Mouse (Mus musculus) 416B (cell line): ENCODE data around the gene 2310033P09Rik.
A peak's percentile ranks its signal among the peaks of the same experiment; 100 is the strongest.
"Not testable (repeated sequence)": the region's sequence is repeated elsewhere in the genome, so short reads cannot be mapped to it uniquely, and the experiment has no call there.

Experiments
- DNase-seq: peaks from one replicate; pipeline ENCODE4 v3.0.0; 2011; ENCODE audit warnings: low read depth

2310033P09Rik gene

GRCm38 (mm10) chr11:59201216-59202002 is 6.7 kb upstream of the 2310033P09Rik start:
- DNase-seq, result peak; percentile 50

- peak; percentile 94 for DNase-seq
These were observed 5.8 kb upstream of the 2310033P09Rik start, which contains the start of gene Mrpl55 for GRCm38 (mm10) chr11:59202081-59202995. Gene Mrpl55 (plus strand): TSS chr11:59202486.

GRCm38 (mm10) chr11:59209003-59209441 is 901 bp downstream of the 2310033P09Rik start:
- DNase-seq, result peak; percentile 82

- DNase-seq, result no peak
These were observed 1.5 kb downstream of the 2310033P09Rik start for GRCm38 (mm10) chr11:59209580-59209979.

GRCm38 (mm10) chr11:59210020-59210419 is 1.9 kb downstream of the 2310033P09Rik start:
- DNase-seq, result no peak

- DNase-seq, result not testable (repeated sequence)
These were observed 3.4 kb downstream of the 2310033P09Rik start for GRCm38 (mm10) chr11:59211561-59211960.

GRCm38 (mm10) chr11:59212320-59212719 is 4.2 kb downstream of the 2310033P09Rik start:
- DNase-seq, result peak; percentile 70

- DNase-seq, result no peak
These were observed 4.9 kb downstream of the 2310033P09Rik start for GRCm38 (mm10) chr11:59212892-59213494.

GRCm38 (mm10) chr11:59216955-59217354 is 8.8 kb downstream of the 2310033P09Rik start:
- DNase-seq, result no peak

- DNase-seq, result no peak
These were observed 10.4 kb downstream of the 2310033P09Rik start for GRCm38 (mm10) chr11:59218389-59218998.

GRCm38 (mm10) chr11:59219064-59219463 is 10.9 kb downstream of the 2310033P09Rik start:
- peak; percentile 64 for DNase-seq

- no peak for DNase-seq
These were observed 13.5 kb downstream of the 2310033P09Rik start for GRCm38 (mm10) chr11:59221604-59222003.

GRCm38 (mm10) chr11:59222306-59222705 is 14.2 kb downstream of the 2310033P09Rik start:
- no peak for DNase-seq

GRCm38 (mm10) chr11:59224025-59224424 is 15.9 kb downstream of the 2310033P09Rik start:
- DNase-seq, result no peak

GRCm38 (mm10) chr11:59224470-59224869 is 16.3 kb downstream of the 2310033P09Rik start:
- DNase-seq, result peak; percentile 28

- no peak for DNase-seq
These were observed 17.0 kb downstream of the 2310033P09Rik start for GRCm38 (mm10) chr11:59225167-59225566.

GRCm38 (mm10) chr11:59226251-59226650 is 18.1 kb downstream of the 2310033P09Rik start:
- DNase-seq, result peak; percentile 63

GRCm38 (mm10) chr11:59226787-59227603 is 18.9 kb downstream of the 2310033P09Rik start:
- peak; percentile 78 for DNase-seq

- DNase-seq, result no peak
These were observed 19.5 kb downstream of the 2310033P09Rik start for GRCm38 (mm10) chr11:59227604-59228121.

- peak; percentile 97 for DNase-seq
These were observed 20.2 kb downstream of the 2310033P09Rik start, which contains the start of gene Arf1 for GRCm38 (mm10) chr11:59228122-59228953. Gene Arf1 (minus strand): TSS chr11:59228270.
